Mouse (Mus musculus): ENCODE data around the gene Olfr437.

DNA sequence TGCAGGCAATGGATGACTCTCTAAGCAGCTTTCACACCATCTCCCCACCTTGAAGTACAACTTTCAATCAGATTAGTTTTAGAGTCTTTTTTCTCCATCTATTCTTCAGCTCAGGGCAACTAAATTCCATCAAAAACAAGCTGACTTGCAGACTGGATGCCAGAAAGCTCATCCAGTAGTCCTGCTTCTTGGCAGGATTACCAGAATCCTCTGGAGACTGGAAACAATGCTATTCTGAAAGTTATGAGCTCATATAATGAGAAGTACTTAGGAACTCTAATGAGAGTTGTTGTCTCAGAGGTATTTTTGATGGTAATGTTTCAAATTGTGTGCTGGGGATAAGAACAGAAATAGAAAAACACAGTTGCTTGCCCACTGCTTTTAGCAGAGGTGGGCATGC is 33.7 kb downstream of the Olfr437 start, which contains the start of gene Olfr435:
- no peak for TF ChIP-seq POLR2A (IDR thresholded peaks at IDR 0.05; ENCODE audit: insufficient read length, low read depth)
- TF ChIP-seq USF1 (IDR thresholded peaks at IDR 0.05; ENCODE audit: low read depth) = no peak
- no peak for TF ChIP-seq TCF12 (IDR thresholded peaks at IDR 0.05; ENCODE audit: insufficient read depth, poor library complexity, severe bottlenecking)
- TF ChIP-seq POLR2AphosphoS2 (IDR thresholded peaks at IDR 0.05; ENCODE audit: insufficient read length, low read depth) = no peak
- no peak for TF ChIP-seq MYOD1 (IDR thresholded peaks at IDR 0.05; ENCODE audit: control insufficient read depth in 1 of 3, insufficient read length in 2 of 3, low read depth in 2 of 3)
